Mouse (Mus musculus): ENCODE results near the gene Fblim1. TPM values are rescaled to one million over a fixed set of nuclear protein-coding genes. Genes with fewer than 3 reads are reported as not detected.

The Fblim1 gene
- total RNA-seq, 1 experiment from 2014 or later = 12.7 TPM

- DNase-seq = peak; percentile 46
Observed at GRCm38 (mm10) chr4:141624983-141625773, 19.3 kb upstream of the Fblim1 start.

- no peak for DNase-seq
Observed at GRCm38 (mm10) chr4:141624134-141624533, 18.2 kb upstream of the Fblim1 start.

GRCm38 (mm10) chr4:141623666-141624065 is 17.8 kb upstream of the Fblim1 start, which contains the start of gene Slc25a34:
Gene Slc25a34, minus strand, starts transcription at chr4:141623821.
- DNase-seq = peak; percentile 75

GRCm38 (mm10) chr4:141623037-141623436 is 17.1 kb upstream of the Fblim1 start:
- no peak for DNase-seq

GRCm38 (mm10) chr4:141622580-141622979 is 16.7 kb upstream of the Fblim1 start:
- no peak for DNase-seq

GRCm38 (mm10) chr4:141622091-141622490 is 16.2 kb upstream of the Fblim1 start:
- no peak for DNase-seq

GRCm38 (mm10) chr4:141621297-141621696 is 15.4 kb upstream of the Fblim1 start:
- DNase-seq = no peak

- DNase-seq = no peak
Observed at GRCm38 (mm10) chr4:141619299-141619883, 13.5 kb upstream of the Fblim1 start.

GRCm38 (mm10) chr4:141618565-141619243 is 12.8 kb upstream of the Fblim1 start, which contains the start of gene Tmem82:
Gene Tmem82, minus strand, starts transcription at chr4:141618633.
- peak; percentile 69 for DNase-seq

- DNase-seq = no peak
Observed at GRCm38 (mm10) chr4:141617863-141618564, 12.1 kb upstream of the Fblim1 start.

GRCm38 (mm10) chr4:141617299-141617698 is 11.4 kb upstream of the Fblim1 start:
- peak; percentile 76 for DNase-seq

GRCm38 (mm10) chr4:141616811-141617210 is 10.9 kb upstream of the Fblim1 start:
- DNase-seq = no peak

- DNase-seq = no peak
Observed at GRCm38 (mm10) chr4:141614946-141615345, 9.1 kb upstream of the Fblim1 start.

GRCm38 (mm10) chr4:141609538-141609937 is 3.6 kb upstream of the Fblim1 start:
- no peak for DNase-seq

GRCm38 (mm10) chr4:141605421-141605820 is 475 bp downstream of the Fblim1 start:
- DNase-seq = no peak

- no peak for DNase-seq
Observed at GRCm38 (mm10) chr4:141604493-141604892, 1.4 kb downstream of the Fblim1 start.

- no peak for DNase-seq
Observed at GRCm38 (mm10) chr4:141603921-141604320, 2.0 kb downstream of the Fblim1 start.

- DNase-seq = no peak
Observed at GRCm38 (mm10) chr4:141602523-141603223, 3.2 kb downstream of the Fblim1 start.

- DNase-seq = no peak
Observed at GRCm38 (mm10) chr4:141601148-141601862, 4.6 kb downstream of the Fblim1 start.

- no peak for DNase-seq
Observed at GRCm38 (mm10) chr4:141600364-141600763, 5.5 kb downstream of the Fblim1 start.

Measured in adrenal gland, postnatal 25 days (tissue).